In genomic region chr7:105736911-105737521, GRCm38 (mm10) we compare ENCODE assay signal across 8 mouse cellular contexts. TPM values are rescaled to one million over a fixed set of nuclear protein-coding genes. Genes with fewer than 3 reads are reported as not detected.
A peak's percentile ranks its signal among the peaks of the same experiment; 100 is the strongest.
DNase-seq lines count a peak whose midpoint lies in the region; ATAC-seq lines count a peak whose summit lies in the region.

Gene Rrp8, minus strand, starts transcription at chr7:105737385.

- peak; percentile 41 for ATAC-seq in intestine, embryonic 16.5 days
- peak; percentile 48 for ATAC-seq in midbrain, embryonic 15.5 days (replicated peaks)

- under 1% methylated on average over 30 of the region's 30 CpGs for WGBS in intestine, embryonic 16.5 days
- WGBS in midbrain, embryonic 15.5 days, result 2% methylated on average over 30 of the region's 30 CpGs

- peak within 1 kb of the TSS; percentile 89 for H3K27ac ChIP-seq in intestine, embryonic 16.5 days (ENCODE audit: low read length)
- H3K27ac ChIP-seq in midbrain, embryonic 15.5 days, result peak within 1 kb of the TSS; percentile 79

- no peaks in the 10 kb centered on the region for H3K9me3 ChIP-seq in intestine, embryonic 16.5 days (ENCODE audit: control insufficient read depth, low read length)
- H3K9me3 ChIP-seq in midbrain, embryonic 15.5 days, result no peaks in the 10 kb centered on the region

- peaks cover 16% of the 10 kb centered on the region for H3K36me3 ChIP-seq in intestine, embryonic 16.5 days (ENCODE audit: control insufficient read depth, insufficient read depth, low read length)
- peaks cover 36% of the 10 kb centered on the region; the same call in 1 of the 2 replicates for H3K36me3 ChIP-seq in midbrain, embryonic 15.5 days (replicated peaks)

- peak within 1 kb of the TSS; percentile 67 for H3K4me2 ChIP-seq in intestine, embryonic 16.5 days (ENCODE audit: low read depth, low read length)
- H3K4me2 ChIP-seq in midbrain, embryonic 15.5 days, result peak within 1 kb of the TSS; percentile 95

- peak; percentile 52 for DNase-seq in right cerebral cortex, adult 18-20 months
- no peak for DNase-seq in right cerebral cortex, postnatal 14 days
- DNase-seq in c-Kit-positive CD71-positive TER-119-positive erythroid progenitor cells, embryonic 14.5 days (ENCODE audit: low spot score), result peak; percentile 42
- DNase-seq in heart, adult 11 months, result peak; percentile 97
- DNase-seq in liver, result peak; percentile 59
- DNase-seq in thymus, postnatal 10 days (ENCODE audit: low spot score in 2 of 2), result peak; percentile 32 to 44

- H3K9ac ChIP-seq in intestine, embryonic 16.5 days (ENCODE audit: low read depth, low read length), result peak within 1 kb of the TSS; percentile 90
- peak within 1 kb of the TSS; percentile 93 for H3K9ac ChIP-seq in midbrain, embryonic 15.5 days

- H3K27me3 ChIP-seq in intestine, embryonic 16.5 days (replicated peaks; ENCODE audit: control insufficient read depth, insufficient read depth, low read length), result no peaks in the 10 kb centered on the region
- no peaks in the 10 kb centered on the region for H3K27me3 ChIP-seq in midbrain, embryonic 15.5 days (replicated peaks)

- H3K4me3 ChIP-seq in intestine, embryonic 16.5 days (ENCODE audit: low read length), result peak within 1 kb of the TSS; percentile 84
- H3K4me3 ChIP-seq in midbrain, embryonic 15.5 days, result peak within 1 kb of the TSS; percentile 84

- peaks cover 16% of the 10 kb centered on the region; the same call in 1 of the 2 replicates for H3K4me1 ChIP-seq in intestine, embryonic 16.5 days (ENCODE audit: control insufficient read depth, insufficient read depth, low read length)
- H3K4me1 ChIP-seq in midbrain, embryonic 15.5 days, result peaks cover 27% of the 10 kb centered on the region

RNA-seq across cellular contexts. Expression of gene Rrp8, which starts in this region (rescaled TPM):
- polyA plus RNA-seq in intestine, embryonic 16.5 days (2015; fragmentation: Nextera tagmentation; extraction: Ambion mirVana), result 26.2 and 32.6 TPM in 2 replicates
- 22.4 and 22.9 TPM in 2 replicates for polyA plus RNA-seq in midbrain, embryonic 15.5 days (2015; fragmentation: Nextera tagmentation; extraction: Ambion mirVana)
